Mouse (Mus musculus) lung, adult 2 months (tissue): ENCODE results near the gene Dmrt3.

Experiments
- CTCF ChIP-seq: fragments of 200-500 bp; IDR thresholded peaks from 2 replicates; pipeline ENCODE4 v1.5.1; 2011; ENCODE audit warnings: mild to moderate bottlenecking, low read length, control low read depth; ENCODE audit not compliant: insufficient read depth
- POLR2A ChIP-seq: fragments of 200-500 bp; IDR thresholded peaks from 2 replicates; pipeline ENCODE4 v1.6.1; 2011; ENCODE audit warnings: low read depth, mild to moderate bottlenecking, control low read depth, low read length, borderline replicate concordance; ENCODE audit errors: extremely low read depth

- TF ChIP-seq CTCF (no peak), POLR2A (no peak)
Measured at GRCm38 (mm10) chr19:25598626-25599025, 11.5 kb upstream of the Dmrt3 start.
